Mouse (Mus musculus): ENCODE results near the gene Esm1. TPM values are rescaled to one million over a fixed set of nuclear protein-coding genes. Genes with fewer than 3 reads are reported as not detected.
A peak's percentile ranks its signal among the peaks of the same experiment; 100 is the strongest.

Esm1 gene
- total RNA-seq (2021): under 1 TPM; 0.28 to 0.40 TPM
- long read RNA-seq, experiment 1, partial matches to known transcripts: 0 of 2 reads
- long read RNA-seq, experiment 1, other reads (novel, unspliced or antisense): 1 of 2 reads
- long read RNA-seq, experiment 2, partial matches to known transcripts: 0 of 2 reads
- long read RNA-seq, experiment 2, other reads (novel, unspliced or antisense): 0 of 2 reads

GRCm38 (mm10) chr13:113209624-113210023 is at the start of gene Esm1:
Gene Esm1 (plus strand): TSS chr13:113209659.
- DNase-seq: no peak

- no peak for DNase-seq
These were observed 45.0 kb upstream of the Esm1 start for GRCm38 (mm10) chr13:113164252-113165005.

GRCm38 (mm10) chr13:113168018-113168534 is 41.4 kb upstream of the Esm1 start:
- no peak for DNase-seq

- DNase-seq: no peak
These were observed 39.2 kb upstream of the Esm1 start for GRCm38 (mm10) chr13:113170256-113170655.

- DNase-seq: no peak
These were observed 35.3 kb upstream of the Esm1 start for GRCm38 (mm10) chr13:113174162-113174561.

- DNase-seq: no peak
These were observed 26.1 kb upstream of the Esm1 start for GRCm38 (mm10) chr13:113183310-113183709.

- no peak for DNase-seq
These were observed 25.7 kb upstream of the Esm1 start for GRCm38 (mm10) chr13:113183720-113184119.

- no peak for DNase-seq
These were observed 12.4 kb upstream of the Esm1 start for GRCm38 (mm10) chr13:113196808-113197674.

- DNase-seq: no peak
These were observed 11.5 kb upstream of the Esm1 start for GRCm38 (mm10) chr13:113197872-113198502.

GRCm38 (mm10) chr13:113199331-113199730 is 10.1 kb upstream of the Esm1 start:
- DNase-seq: no peak

- no peak for DNase-seq
These were observed 8.7 kb upstream of the Esm1 start for GRCm38 (mm10) chr13:113200726-113201125.

GRCm38 (mm10) chr13:113201631-113202030 is 7.8 kb upstream of the Esm1 start:
- DNase-seq: no peak

GRCm38 (mm10) chr13:113202184-113202583 is 7.3 kb upstream of the Esm1 start:
- DNase-seq: no peak

- no peak for DNase-seq
These were observed 6.3 kb upstream of the Esm1 start for GRCm38 (mm10) chr13:113203146-113203545.

GRCm38 (mm10) chr13:113205346-113205745 is 4.1 kb upstream of the Esm1 start:
- DNase-seq: no peak

- DNase-seq: no peak
These were observed 1.9 kb downstream of the Esm1 start for GRCm38 (mm10) chr13:113211345-113211744.

- no peak for DNase-seq
These were observed 2.9 kb downstream of the Esm1 start for GRCm38 (mm10) chr13:113212401-113212800.

GRCm38 (mm10) chr13:113213865-113214264 is 4.4 kb downstream of the Esm1 start:
- DNase-seq: no peak

GRCm38 (mm10) chr13:113221851-113222250 is 12.4 kb downstream of the Esm1 start:
- no peak for DNase-seq

GRCm38 (mm10) chr13:113224105-113224504 is 14.6 kb downstream of the Esm1 start:
- DNase-seq: peak; percentile 15

GRCm38 (mm10) chr13:113225811-113226210 is 16.4 kb downstream of the Esm1 start, which contains the start of gene Gzmk:
Gene Gzmk (minus strand): TSS chr13:113225908.
- DNase-seq: no peak

GRCm38 (mm10) chr13:113227076-113227475 is 17.6 kb downstream of the Esm1 start:
- no peak for DNase-seq

Measured in gastrocnemius, postnatal 25 days (tissue).